ENCODE assay signal across 11 mouse cellular contexts in genomic region chr6:115695124-115695523, GRCm38 (mm10). TPM values are rescaled to one million over a fixed set of nuclear protein-coding genes. Genes with fewer than 3 reads are reported as not detected.
DNase-seq lines count a peak whose midpoint lies in the region; ATAC-seq lines count a peak whose summit lies in the region.
"Had no signal": no experiment of that assay in that cellular context is flagged by ENCODE, and none has a peak within 500 bp of the region (broad histone marks: within the 10 kb centered on the region; RNA-seq: fewer than 3 reads in every experiment).

No protein-coding gene starts in this region.

- no peaks in the 10 kb centered on the region for H3K27me3 ChIP-seq in heart, embryonic 10.5 days (ENCODE audit: insufficient read depth, poor library complexity, severe bottlenecking)
- H3K27me3 ChIP-seq in forebrain, embryonic 14.5 days (replicated peaks; ENCODE audit: control insufficient read depth, insufficient read depth, low read length) = no peaks in the 10 kb centered on the region
- H3K27me3 ChIP-seq: megakaryocyte, embryonic 14.5 days had no signal

- intact Hi-C loops in heart, postnatal 25 days (cut with DNase I) = no loop called here
- intact Hi-C loops in heart, postnatal 36 days (cut with DNase I) = no loop called here
- intact Hi-C loops in left cerebral cortex, postnatal 36 days (cut with DNase I) = no loop called here

- WGBS in heart, embryonic 10.5 days = 19% methylated on average over 7 of the region's 7 CpGs
- WGBS in forebrain, embryonic 14.5 days = 56% methylated on average over 7 of the region's 7 CpGs

- no peak overlapping the region for H3K4me2 ChIP-seq in forebrain, embryonic 14.5 days (ENCODE audit: low read length)

- peak; percentile 95 for DNase-seq in heart, adult 11 months
- no peak for DNase-seq in heart, postnatal 25 days (ENCODE audit: low spot score)
- DNase-seq in NIH3T3 (ENCODE audit: low read depth) = peak; percentile 20
- DNase-seq in heart, embryonic 10.5 days (ENCODE audit: low spot score) = peak; percentile 89
- peak; percentile 29 to 38 for DNase-seq in heart, postnatal 36 days
- DNase-seq in forebrain, embryonic 14.5 days (ENCODE audit: low spot score) = no peak
- no peak for DNase-seq in left cerebral cortex, postnatal 36 days (ENCODE audit: low spot score in 2 of 2)
- DNase-seq: embryo, embryonic 11 days had no signal

- peak overlapping the region; percentile 9 for H3K4me3 ChIP-seq in heart, embryonic 10.5 days
- no peak overlapping the region for H3K4me3 ChIP-seq in forebrain, embryonic 14.5 days (ENCODE audit: low read depth, low read length)
- H3K4me3 ChIP-seq: megakaryocyte, embryonic 14.5 days had no signal

- no peaks in the 10 kb centered on the region for H3K36me3 ChIP-seq in heart, embryonic 10.5 days
- H3K36me3 ChIP-seq in forebrain, embryonic 14.5 days (ENCODE audit: control insufficient read depth, insufficient read depth, low read length) = no peaks in the 10 kb centered on the region

- peak overlapping the region; percentile 89 for H3K27ac ChIP-seq in heart, embryonic 10.5 days
- H3K27ac ChIP-seq in forebrain, embryonic 14.5 days (ENCODE audit: low read depth, low read length) = no peak overlapping the region

- peaks cover 31% of the 10 kb centered on the region for H3K4me1 ChIP-seq in heart, embryonic 10.5 days
- H3K4me1 ChIP-seq in forebrain, embryonic 14.5 days (ENCODE audit: control insufficient read depth, insufficient read depth, low read length) = no peaks in the 10 kb centered on the region

- ATAC-seq in forebrain, embryonic 14.5 days = no peak
- no peak for ATAC-seq in erythroblast, adult 5-6 weeks (replicated peaks; ENCODE audit: low FRiP score, poor library complexity, severe bottlenecking)
- ATAC-seq: intestine, postnatal 0 days had no signal

- no peaks in the 10 kb centered on the region for H3K9me3 ChIP-seq in heart, embryonic 10.5 days
- no peaks in the 10 kb centered on the region for H3K9me3 ChIP-seq in forebrain, embryonic 14.5 days (replicated peaks; ENCODE audit: control insufficient read depth, low read length)
- H3K9me3 ChIP-seq: megakaryocyte, embryonic 14.5 days had no signal

- H3K9ac ChIP-seq in forebrain, embryonic 14.5 days (ENCODE audit: low read length) = no peak overlapping the region

RNA-seq across cellular contexts. Expression of gene Raf1, which starts 18.7 kb away (rescaled TPM):
- total RNA-seq in heart, postnatal 25 days (2021) = 100 to 1,000 TPM in 1 of 2 experiments, 10 to 100 TPM in 1; 98.8 to 100 TPM
- 94.0 and 101 TPM in 2 replicates for polyA plus RNA-seq in heart, embryonic 10.5 days (2016; fragmentation: Nextera tagmentation; extraction: Ambion mirVana)
- total RNA-seq in heart, postnatal 36 days (2021) = 100 to 1,000 TPM; 113 to 115 TPM
- 150 and 158 TPM in 2 replicates for polyA plus RNA-seq in forebrain, embryonic 14.5 days (2014; fragmentation: Nextera tagmentation; extraction: Ambion mirVana)
- 28.4 and 44.7 TPM in 2 replicates for total RNA-seq in erythroblast, adult 5-6 weeks (2015; ENCODE audit: low replicate concordance)
- 19.2 and 36.5 TPM in 2 replicates for total RNA-seq in erythroblast, adult 5-6 weeks (2017; ENCODE audit: low replicate concordance)
- 10 to 100 TPM; 90.3 to 90.7 TPM for total RNA-seq in left cerebral cortex, postnatal 36 days (2021)

Comparison
In these comparisons a context has a peak if more than half of its experiments do, and no peak if none do; other contexts are left out.
1. DNase-seq: peak in heart, adult 11 months (single experiment), NIH3T3 (single experiment), heart, embryonic 10.5 days (single experiment) and heart, postnatal 36 days (2 of 2); none in heart, postnatal 25 days (single experiment), forebrain, embryonic 14.5 days (single experiment) and left cerebral cortex, postnatal 36 days (0 of 2).